Mouse (Mus musculus): ENCODE measurements around the gene Slc6a6.

DNA sequence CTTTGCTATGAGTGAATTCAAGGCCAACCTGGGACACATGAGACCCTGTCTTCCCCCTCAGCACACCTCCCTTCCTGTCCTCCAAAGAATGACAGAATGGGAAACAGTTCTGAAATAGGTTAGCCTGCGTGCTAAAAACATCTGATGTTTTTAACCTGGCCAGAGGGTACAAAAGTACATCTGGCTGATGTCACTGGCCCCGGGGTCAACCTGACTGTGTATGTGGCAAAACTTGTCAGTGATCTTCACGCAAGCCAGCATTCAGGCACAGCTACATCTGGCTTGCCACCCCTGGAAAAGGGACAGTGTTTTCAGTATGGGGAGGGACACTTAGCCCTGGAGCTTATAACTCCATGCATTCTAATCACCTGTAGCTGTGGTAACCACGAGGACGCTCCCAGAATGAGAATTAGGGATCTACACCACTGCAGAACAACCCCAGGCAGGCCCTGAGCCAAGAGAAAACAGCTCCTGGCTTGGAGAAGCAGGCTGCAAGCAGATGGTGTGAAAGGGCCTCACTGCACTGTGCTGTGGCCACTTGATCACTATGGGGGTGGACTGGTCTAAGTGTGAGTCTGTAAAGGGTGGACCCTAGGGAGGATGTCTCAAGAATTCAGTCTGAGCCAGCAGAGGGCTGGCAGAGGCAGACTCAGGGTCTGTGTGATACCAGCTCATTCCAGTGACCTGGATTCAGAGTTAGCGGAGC, 35.3 kb downstream of the Slc6a6 start:
- TF ChIP-seq POLR2A (IDR thresholded peaks at IDR 0.05; ENCODE audit: control insufficient read depth in 1 of 2, insufficient read depth in 1 of 2, low read depth in 1 of 2, low read length in 2 of 2, poor library complexity in 1 of 2): no peak
- TF ChIP-seq EP300 (IDR thresholded peaks at IDR 0.05; ENCODE audit: low read depth in 1 of 2, low read length in 2 of 2): no peak
- no peak for TF ChIP-seq ZC3H11A (IDR thresholded peaks at IDR 0.05; ENCODE audit: low read depth, low read length)
- no peak for TF ChIP-seq MAZ (IDR thresholded peaks at IDR 0.05; ENCODE audit: low read depth, low read length)
